Mouse (Mus musculus) frontal cortex, postnatal 10 days (tissue): ENCODE results near the gene Gp6.
"Not testable (repeated sequence)": the region's sequence is repeated elsewhere in the genome, so short reads cannot be mapped to it uniquely, and the experiment has no call there.

Experiments
- DNase-seq, 2 experiments: peaks; one replicate each; pipeline ENCODE4 v3.0.0; 2022; ENCODE audit warnings: low spot score in 2 of 2, mixed read lengths in 1 of 2

The Gp6 gene

DNA sequence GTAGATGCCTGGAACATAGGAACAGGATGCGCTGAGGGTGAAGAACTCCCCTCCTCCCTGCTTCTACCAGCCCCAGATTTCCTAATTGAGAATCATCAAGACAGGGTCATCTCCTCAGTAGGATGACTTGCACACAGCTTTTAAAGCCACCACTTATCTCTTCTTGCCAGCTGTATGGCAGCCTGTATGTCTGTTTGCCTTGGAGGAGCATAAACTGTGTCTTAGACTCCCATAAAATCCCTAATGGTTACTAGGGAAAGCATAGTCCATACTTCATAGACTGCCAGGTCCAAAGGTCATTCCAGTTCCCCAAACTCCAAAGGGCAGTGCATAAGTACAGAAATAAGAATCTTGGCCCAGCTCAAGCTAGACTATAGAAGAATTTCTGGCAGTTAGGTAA, at the start of gene Gp6:
Gp6 (minus strand) TSS at position 15 of the 400 bp plus-strand sequence.
- no peak for DNase-seq

DNA sequence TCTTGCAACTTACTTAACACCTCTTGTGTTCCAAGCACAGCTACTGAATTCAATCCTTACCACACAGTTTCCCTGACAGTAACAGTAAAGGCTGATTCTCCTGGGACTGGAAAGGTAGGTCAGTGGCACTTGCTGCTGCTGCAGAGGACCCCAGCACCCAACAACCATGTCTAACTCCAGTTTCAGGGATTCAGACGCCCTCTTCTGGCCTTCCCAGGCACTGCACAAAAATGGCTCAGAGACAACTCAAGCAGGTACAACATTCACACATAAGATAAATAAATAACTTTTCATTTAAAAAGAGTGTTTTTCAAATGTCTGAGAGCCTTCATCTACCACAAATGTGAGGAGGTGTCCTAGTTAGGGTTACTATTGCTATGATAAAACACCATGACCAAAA, 49.6 kb upstream of the Gp6 start:
- no peak for DNase-seq

DNA sequence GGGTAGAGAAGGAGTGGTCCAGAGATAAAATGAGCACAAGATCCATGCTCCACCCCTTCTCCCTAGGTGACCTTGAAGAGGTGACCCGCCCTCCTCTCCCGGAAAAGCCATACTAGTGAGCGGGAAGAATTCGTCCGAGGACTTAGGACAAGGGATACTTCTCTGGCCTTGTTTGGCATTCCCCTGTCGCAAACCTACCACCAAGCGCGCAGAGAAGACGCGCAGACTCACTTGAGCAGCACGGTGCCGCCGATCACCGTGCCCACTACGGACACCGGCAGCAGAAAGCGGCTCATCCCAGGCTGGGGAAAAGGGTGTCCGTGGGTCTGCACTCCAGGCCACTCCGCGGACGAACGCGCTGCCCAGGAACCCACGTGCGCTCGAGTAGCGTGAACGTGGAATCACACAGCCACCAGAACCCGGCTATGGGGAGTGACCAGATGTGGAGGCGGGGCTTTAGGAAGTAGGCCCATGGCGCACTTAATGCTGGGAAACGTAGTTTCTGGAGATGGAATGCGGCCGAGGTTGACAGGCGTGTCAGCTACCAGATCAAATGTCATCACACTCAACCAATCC, 47.8 kb upstream of the Gp6 start, which contains the start of gene Rdh13:
Rdh13 (minus strand) TSS at position 434 of the 576 bp plus-strand sequence.
- DNase-seq: peak; percentile 82 to 83

DNA sequence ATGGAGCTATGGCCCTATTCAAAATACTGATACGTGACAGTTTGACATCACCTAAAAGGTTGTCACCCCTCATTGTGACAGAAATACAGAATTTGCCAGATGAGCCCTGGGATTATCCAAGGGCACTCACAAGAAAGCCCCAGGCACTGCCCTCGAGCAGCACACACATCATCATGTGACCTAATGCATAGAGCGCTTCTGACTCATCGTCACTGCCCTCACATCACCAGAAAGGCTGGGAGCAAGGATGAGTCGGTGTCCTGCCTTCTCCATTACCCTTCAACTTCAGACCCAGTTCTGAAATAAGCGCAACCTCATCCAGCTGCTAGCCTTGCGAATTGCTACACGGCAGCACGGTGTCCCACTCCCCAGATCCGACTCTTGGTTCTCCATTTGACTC, 43.0 kb upstream of the Gp6 start:
- no peak for DNase-seq

DNA sequence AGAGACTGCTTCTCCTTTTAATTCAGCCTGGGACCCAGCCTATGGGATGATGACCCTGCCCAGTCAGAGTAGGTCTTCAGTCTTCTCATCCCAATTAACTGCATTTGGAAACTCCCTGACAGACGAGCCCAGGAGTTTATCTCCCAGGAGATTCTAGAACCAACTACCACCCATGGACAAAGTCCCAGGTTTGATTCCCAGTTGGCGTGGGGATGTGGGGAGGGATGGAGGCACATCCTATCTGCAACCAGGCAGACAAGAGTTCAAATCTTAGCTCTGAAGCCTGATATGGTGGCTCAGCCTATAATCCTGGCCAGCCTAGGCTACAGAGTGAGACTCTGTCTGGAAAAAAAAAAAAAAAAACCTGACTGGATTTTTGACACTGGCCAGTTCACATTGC, 40.2 kb upstream of the Gp6 start:
- DNase-seq: no peak

DNA sequence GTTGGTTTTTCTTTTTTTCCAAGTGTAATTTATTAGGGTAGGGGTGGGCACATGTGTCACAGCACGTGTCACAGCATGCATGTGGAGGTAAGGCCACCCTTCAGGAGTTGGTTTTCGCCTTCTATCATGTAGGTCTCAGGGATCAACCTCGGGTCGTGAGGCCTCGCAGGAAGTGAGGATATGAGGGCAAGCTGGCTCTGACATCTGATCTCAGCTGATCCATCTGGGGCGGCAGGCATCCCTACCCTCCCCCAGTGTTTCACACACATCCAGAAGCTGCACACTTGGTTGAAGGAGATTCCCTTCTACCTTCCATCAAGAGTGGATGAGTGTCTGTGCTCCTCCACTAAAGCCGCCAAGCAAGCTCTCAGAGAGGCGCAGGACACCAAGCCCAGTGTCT, 34.5 kb upstream of the Gp6 start:
- no peak for DNase-seq

DNA sequence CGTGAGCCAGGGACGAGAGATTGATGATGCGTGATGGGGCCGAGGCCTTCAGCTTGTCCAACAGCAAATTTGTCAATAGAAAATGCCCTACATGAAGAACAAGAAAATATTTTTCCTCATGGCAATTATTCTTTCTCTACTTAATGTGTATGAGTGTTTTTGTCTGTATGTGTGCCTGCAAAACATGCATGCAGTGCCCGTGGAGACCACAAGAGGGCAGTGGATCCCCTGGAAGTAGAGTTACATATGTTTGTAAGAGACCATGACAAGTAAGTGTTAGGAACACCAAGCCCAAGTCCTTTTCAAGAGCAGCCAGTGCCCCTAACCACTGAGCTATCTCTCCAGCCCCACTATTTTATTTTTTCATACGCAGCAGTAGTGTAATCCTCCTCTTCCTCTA, 34.0 kb upstream of the Gp6 start:
- DNase-seq: peak in 1 of 2 experiments; percentile 64

DNA sequence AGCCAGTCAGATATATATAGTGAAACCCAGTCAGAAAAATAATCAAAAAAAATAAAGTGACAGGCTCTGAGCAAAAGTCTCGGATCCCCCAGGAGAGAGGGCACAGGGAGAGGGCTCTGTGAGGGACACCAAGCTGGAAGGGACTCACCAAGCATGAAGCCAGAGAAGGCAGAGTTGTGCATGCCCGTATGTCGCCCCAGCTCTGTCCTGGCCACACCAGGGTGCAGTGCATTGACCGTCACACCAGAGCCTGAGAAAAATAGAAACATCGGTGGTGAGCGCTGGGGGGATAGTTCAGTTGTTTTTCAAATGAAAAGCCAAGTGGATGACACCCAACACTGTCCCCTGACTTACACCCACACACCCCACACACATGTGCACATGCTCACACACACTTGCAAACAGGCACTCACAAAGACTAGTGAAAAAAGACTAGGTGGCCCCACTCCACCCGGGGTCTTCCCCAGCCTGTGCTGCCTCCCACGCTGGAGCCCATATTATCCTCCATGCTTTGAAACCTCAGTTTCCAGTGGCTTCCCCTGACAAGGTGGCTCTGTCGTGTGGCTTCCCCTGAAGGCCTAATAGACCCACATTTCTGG, 32.8 kb upstream of the Gp6 start:
- no peak for DNase-seq

DNA sequence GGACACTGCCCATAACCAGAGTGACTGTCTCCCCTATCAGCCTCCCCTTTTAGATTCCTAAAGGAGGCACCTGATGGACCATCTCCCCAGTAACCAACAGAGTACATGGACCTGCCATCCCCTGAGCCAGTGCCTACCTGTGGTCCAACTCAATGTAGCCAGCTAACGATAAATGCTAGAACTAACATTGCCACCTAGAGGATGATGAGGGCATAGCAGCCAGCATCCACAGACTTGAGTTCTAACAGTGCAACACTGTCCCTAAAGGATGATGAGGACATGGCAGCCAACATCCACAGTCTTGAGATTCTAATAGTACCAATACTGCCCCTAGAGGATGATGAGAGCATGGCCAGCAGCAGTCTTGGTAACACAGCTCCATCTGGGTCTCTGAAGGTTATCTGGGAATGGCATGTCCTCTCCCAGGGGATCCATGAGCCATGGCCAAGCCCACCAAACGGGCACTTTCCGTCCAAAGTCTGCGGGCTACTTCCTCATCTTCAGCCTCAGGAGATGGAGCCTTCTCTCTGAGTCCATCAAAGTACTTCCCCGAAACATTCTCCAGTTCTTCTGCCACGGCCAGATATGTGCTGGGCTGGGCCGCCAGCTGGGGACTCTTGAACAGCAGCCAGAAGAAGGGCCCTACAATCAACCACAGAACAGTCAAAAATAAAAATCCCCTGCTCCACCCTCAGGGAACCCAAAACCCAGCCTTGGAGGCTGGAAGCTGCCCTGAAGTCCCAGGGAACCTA, 29.8 kb upstream of the Gp6 start:
- DNase-seq: peak; percentile 80 to 84

DNA sequence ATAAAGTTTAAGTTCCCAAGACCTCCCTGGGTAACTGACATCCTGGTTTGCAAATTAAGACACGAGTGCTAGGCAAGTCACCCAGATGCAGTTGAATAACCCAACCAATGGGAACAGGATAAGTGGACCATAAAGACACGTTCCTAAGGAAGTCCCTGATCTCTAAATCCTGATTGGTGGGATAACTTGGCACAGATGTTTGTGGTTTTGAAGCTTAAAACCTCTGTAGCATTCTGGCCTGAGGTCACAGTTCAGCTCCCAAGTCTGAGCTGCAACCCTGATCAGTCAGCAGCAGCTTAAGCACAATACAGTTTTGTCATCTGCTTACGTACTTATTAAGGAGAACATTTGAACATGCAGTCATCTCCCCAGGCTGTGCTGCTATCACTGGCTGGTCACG, 22.7 kb upstream of the Gp6 start:
- DNase-seq: no peak

DNA sequence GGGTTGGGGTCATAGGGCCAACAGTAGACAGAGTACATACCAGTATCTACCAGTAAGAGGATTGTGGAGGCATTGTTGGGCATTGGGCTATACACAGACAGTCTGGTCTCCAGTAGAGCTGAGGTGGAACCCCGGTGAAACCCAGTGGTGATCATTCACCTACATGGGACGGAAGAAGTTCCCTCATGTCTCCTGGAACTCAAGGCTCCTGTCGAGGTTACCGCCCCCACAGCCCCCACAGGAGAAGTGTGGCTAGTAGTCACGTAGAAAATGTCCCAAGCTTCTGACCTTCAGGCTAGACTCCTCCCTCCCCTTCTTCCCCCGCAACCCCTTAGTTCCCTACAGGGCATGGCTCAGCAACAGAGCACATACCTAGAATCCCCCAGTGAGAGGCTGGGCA, 22.1 kb upstream of the Gp6 start:
- DNase-seq: no peak

DNA sequence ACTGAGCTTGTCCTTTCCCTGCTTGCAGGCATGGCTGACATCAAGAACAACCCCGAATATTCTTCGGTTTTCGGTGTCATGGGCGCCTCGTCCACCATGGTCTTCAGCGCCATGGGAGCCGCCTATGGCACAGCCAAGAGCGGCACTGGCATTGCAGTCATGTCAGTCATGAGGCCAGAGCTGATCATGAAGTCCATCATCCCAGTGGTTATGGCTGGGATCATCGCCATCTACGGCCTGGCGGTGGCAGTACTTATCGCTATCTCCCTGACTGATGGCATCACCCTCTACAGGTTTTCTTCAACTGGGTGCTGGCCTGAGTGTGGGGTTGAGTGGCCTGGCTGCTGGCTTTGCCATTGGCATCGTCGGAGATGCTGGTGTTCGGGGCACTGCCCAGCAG, 14.9 kb upstream of the Gp6 start:
- DNase-seq: not testable (repeated sequence)

DNA sequence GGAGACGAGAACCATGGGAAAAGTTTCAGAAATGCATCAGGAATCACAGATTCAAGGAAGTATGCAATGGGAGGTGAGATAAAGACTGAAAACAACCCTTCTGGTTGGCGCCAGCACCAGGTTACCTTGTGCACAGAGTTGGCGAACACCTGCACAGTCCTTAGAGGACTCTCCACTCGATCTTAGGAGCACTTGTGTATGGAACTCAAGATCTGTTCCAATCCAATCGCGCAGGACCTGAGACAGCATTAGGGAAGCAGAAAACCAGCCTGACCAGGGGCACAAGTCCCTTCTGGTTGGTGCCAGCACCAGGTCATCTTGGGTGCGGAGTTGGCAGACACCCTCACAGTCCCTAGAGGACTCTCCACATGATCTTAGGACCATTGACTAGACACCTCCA, 24.0 kb downstream of the Gp6 start:
- no peak for DNase-seq

DNA sequence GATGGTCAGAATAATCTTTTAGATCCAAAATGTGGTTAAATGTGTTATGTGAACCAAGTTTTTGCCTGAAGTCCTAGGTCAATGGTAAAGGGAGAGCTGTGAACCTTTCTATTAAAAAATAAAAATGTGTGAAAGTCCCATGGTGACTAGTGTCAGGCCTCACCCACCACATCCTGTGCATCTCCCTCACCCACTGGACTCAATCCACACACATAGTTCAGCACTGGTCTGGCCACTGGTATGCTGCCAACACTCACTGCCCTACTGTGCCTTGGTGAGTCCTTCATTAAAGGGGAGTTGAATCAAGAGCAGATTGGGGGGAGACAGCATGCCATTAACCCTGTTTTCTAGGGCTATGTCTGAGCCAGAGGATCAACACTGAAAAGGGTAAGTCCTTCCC, 60.0 kb downstream of the Gp6 start, which contains the start of gene Ncr1:
Ncr1 (plus strand) TSS at position 216 of the 400 bp plus-strand sequence.
- no peak for DNase-seq

DNA sequence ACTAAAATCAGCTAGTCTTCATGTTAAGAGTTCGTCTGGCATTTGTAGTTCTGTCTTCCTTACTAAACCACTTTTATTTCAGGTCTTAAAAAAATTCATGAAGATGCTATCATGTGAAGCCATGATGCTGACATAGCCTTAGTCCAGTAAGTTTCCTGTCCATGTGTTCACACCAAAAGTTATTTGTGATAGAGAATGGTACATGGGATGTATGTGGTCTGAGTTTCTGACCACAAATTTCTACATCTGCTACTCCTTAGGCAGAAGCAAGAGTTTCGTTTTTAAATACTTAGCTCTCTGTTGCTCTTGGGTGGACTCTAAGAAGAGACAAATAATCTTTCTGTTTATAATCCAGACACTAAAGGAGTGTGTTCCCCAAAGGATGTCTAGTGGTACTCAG, 74.2 kb downstream of the Gp6 start:
- DNase-seq: no peak
